Mouse (Mus musculus) olfactory bulb, adult 2 months (tissue): ENCODE measurements around the gene Myocos.

Source experiments
- CTCF ChIP-seq: fragments of 200-500 bp; IDR thresholded peaks from 2 replicates; pipeline ENCODE4 v1.5.1; 2012; ENCODE audit warnings: low read depth, mild to moderate bottlenecking, low read length, moderate library complexity; ENCODE audit not compliant: insufficient read depth
- POLR2A ChIP-seq: fragments of 200-500 bp; IDR thresholded peaks from 2 replicates; pipeline ENCODE4 v1.6.1; 2012; ENCODE audit warnings: mild to moderate bottlenecking, low read depth, low read length, moderate library complexity; ENCODE audit not compliant: insufficient read depth

GRCm38 (mm10) chr1:162648416-162648815, 9.6 kb downstream of the Myocos start:
- no peak for TF ChIP-seq CTCF
- no peak for TF ChIP-seq POLR2A
